9 mouse cellular contexts compared by ENCODE assay signal in genomic region chr11:4974376-4975122, GRCm38 (mm10). TPM values are rescaled to one million over a fixed set of nuclear protein-coding genes. Genes with fewer than 3 reads are reported as not detected.
DNase-seq lines count a peak whose midpoint lies in the region; ATAC-seq and TF ChIP-seq lines count a peak whose summit lies in the region.
"Had no signal": no experiment of that assay in that cellular context is flagged by ENCODE, and none has a peak within 500 bp of the region (broad histone marks: within the 10 kb centered on the region; RNA-seq: fewer than 3 reads in every experiment).

No protein-coding gene starts in this region.

- intact Hi-C loops in heart, adult 2 months (cut with DNase I), result loop anchor here (1.0 kb wide), 1 partner anchor 58 kb away; no protein-coding TSS in a partner anchor
- intact Hi-C loops in heart, postnatal 14 days (cut with DNase I), result loop anchor here (2.0 kb wide), 1 partner anchor 58 kb away; no protein-coding TSS in a partner anchor

- H3K4me2 ChIP-seq in heart, embryonic 16.5 days (ENCODE audit: low read depth, low read length), result no peak overlapping the region
- H3K4me2 ChIP-seq in liver, embryonic 11.5 days, result peak overlapping the region; percentile 20; the same call in 1 of the 2 replicates
- H3K4me2 ChIP-seq: limb, embryonic 15.5 days had no signal

- H3K9ac ChIP-seq in heart, adult 2 months (ENCODE audit: low read depth, low read length), result no peak overlapping the region
- H3K9ac ChIP-seq in heart, embryonic 16.5 days (ENCODE audit: low read length), result no peak overlapping the region
- H3K9ac ChIP-seq in liver, embryonic 11.5 days (ENCODE audit: low read depth, low read length), result no peak overlapping the region; the same call in 1 of the 2 replicates
- H3K9ac ChIP-seq: limb, embryonic 15.5 days had no signal

- no peaks in the 10 kb centered on the region for H3K27me3 ChIP-seq in heart, adult 2 months (ENCODE audit: control insufficient read depth, insufficient read depth, low read length)
- no peaks in the 10 kb centered on the region for H3K27me3 ChIP-seq in heart, embryonic 16.5 days (ENCODE audit: control insufficient read depth, insufficient read depth, low read length)
- no peaks in the 10 kb centered on the region for H3K27me3 ChIP-seq in liver, embryonic 11.5 days (replicated peaks; ENCODE audit: control insufficient read depth, insufficient read depth, low read length)

- no peak overlapping the region for H3K4me3 ChIP-seq in heart, adult 2 months
- no peak overlapping the region for H3K4me3 ChIP-seq in heart, embryonic 16.5 days (ENCODE audit: low read length)
- no peak overlapping the region for H3K4me3 ChIP-seq in liver, embryonic 11.5 days (ENCODE audit: low read depth, low read length)
- H3K4me3 ChIP-seq: limb, embryonic 15.5 days had no signal

- H3K36me3 ChIP-seq in heart, adult 2 months (ENCODE audit: control insufficient read depth, insufficient read depth, low read length), result no peaks in the 10 kb centered on the region
- H3K36me3 ChIP-seq in heart, embryonic 16.5 days (ENCODE audit: control insufficient read depth, insufficient read depth), result no peaks in the 10 kb centered on the region
- no peaks in the 10 kb centered on the region for H3K36me3 ChIP-seq in liver, embryonic 11.5 days (ENCODE audit: control insufficient read depth, insufficient read depth, low read length)
- H3K36me3 ChIP-seq: limb, embryonic 15.5 days had no signal

- no peak for TF ChIP-seq EP300 in heart, adult 2 months (IDR thresholded peaks at IDR 0.05; ENCODE audit: insufficient read depth, low read depth, low read length)

- H3K4me1 ChIP-seq in heart, adult 2 months (ENCODE audit: control insufficient read depth, insufficient read depth, low read length), result peaks cover 5% of the 10 kb centered on the region
- H3K4me1 ChIP-seq in heart, embryonic 16.5 days (ENCODE audit: control insufficient read depth, insufficient read depth, low read length), result no peaks in the 10 kb centered on the region
- H3K4me1 ChIP-seq in liver, embryonic 11.5 days (replicated peaks; ENCODE audit: control insufficient read depth, insufficient read depth, low read length), result peaks cover 14% of the 10 kb centered on the region
- H3K4me1 ChIP-seq: limb, embryonic 15.5 days had no signal

- DNase-seq in heart, adult 2 months, result no peak
- no peak for DNase-seq in heart, postnatal 14 days
- DNase-seq in liver, embryonic 11.5 days (ENCODE audit: low spot score), result no peak
- peak; percentile 32 to 55 for DNase-seq in lung, postnatal 4 days
- DNase-seq in layer of hippocampus, postnatal 10 days (ENCODE audit: low spot score in 2 of 2), result no peak
- DNase-seq in neural tube, embryonic 10.5 days (ENCODE audit: extremely low spot score, low spot score), result no peak
- DNase-seq in urinary bladder, adult 2 months (ENCODE audit: low spot score), result no peak

- no peaks in the 10 kb centered on the region for H3K9me3 ChIP-seq in heart, embryonic 16.5 days (replicated peaks; ENCODE audit: control insufficient read depth, low read length)
- no peaks in the 10 kb centered on the region for H3K9me3 ChIP-seq in liver, embryonic 11.5 days (ENCODE audit: control insufficient read depth, low read length)
- H3K9me3 ChIP-seq: limb, embryonic 15.5 days had no signal

- 45% methylated on average over 11 of the region's 11 CpGs for WGBS in heart, adult 2 months
- 56% methylated on average over 11 of the region's 11 CpGs for WGBS in heart, embryonic 16.5 days
- 50% methylated on average over 11 of the region's 11 CpGs for WGBS in liver, embryonic 11.5 days

- ATAC-seq in heart, embryonic 16.5 days (replicated peaks; ENCODE audit: extremely low read depth, insufficient read depth, low FRiP score), result peak; percentile 50; the same call in 1 of the 2 replicates
- ATAC-seq in liver, embryonic 11.5 days (replicated peaks; ENCODE audit: low FRiP score), result peak; percentile 24; the same call in 1 of the 2 replicates

- TF ChIP-seq CTCF in heart, adult 2 months (IDR thresholded peaks at IDR 0.05), result no peak

- H3K79me2 ChIP-seq in heart, adult 2 months (replicated peaks; ENCODE audit: control insufficient read depth, insufficient read depth, low read length), result no peaks in the 10 kb centered on the region

- H3K27ac ChIP-seq in heart, adult 2 months, result peak overlapping the region; percentile 41; the same call in 1 of the 2 replicates
- H3K27ac ChIP-seq in heart, embryonic 16.5 days (ENCODE audit: low read length), result peak overlapping the region; percentile 68
- H3K27ac ChIP-seq in liver, embryonic 11.5 days (ENCODE audit: low read depth, low read length), result peak overlapping the region; percentile 64
- H3K27ac ChIP-seq: limb, embryonic 15.5 days had no signal

- no peak for TF ChIP-seq POLR2A in heart, adult 2 months (IDR thresholded peaks at IDR 0.05; ENCODE audit: insufficient read depth, low read depth, low read length)

RNA-seq across cellular contexts. Expression of gene Ap1b1, which starts 12.1 kb away (rescaled TPM):
- 10 to 100 TPM; 48.1 to 48.6 TPM for total RNA-seq in heart, adult 2 months (2021)
- polyA plus RNA-seq in heart, adult 2 months (2012; rRNA removed), result 64.2 and 77.2 TPM in 2 replicates
- total RNA-seq in heart, postnatal 14 days (2021), result 10 to 100 TPM; 48.9 to 51.7 TPM
- 44.4 and 45.1 TPM in 2 replicates for polyA plus RNA-seq in heart, embryonic 16.5 days (2015; fragmentation: Nextera tagmentation; extraction: Ambion mirVana)
- 126 and 139 TPM in 2 replicates for polyA plus RNA-seq in liver, embryonic 11.5 days (2014; fragmentation: Nextera tagmentation; extraction: Ambion mirVana)
- 100 to 1,000 TPM; 116 to 130 TPM for total RNA-seq in layer of hippocampus, postnatal 10 days (2021)
- 61.9 and 63.1 TPM in 2 replicates for polyA plus RNA-seq in urinary bladder, adult 2 months (2012; rRNA removed)

RNA-seq across cellular contexts. Expression of gene Nefh, which starts 26.7 kb away (rescaled TPM):
- total RNA-seq in heart, adult 2 months (2021), result under 1 TPM in 1 of 2 experiments, not detected in 1; 0.05 TPM
- polyA plus RNA-seq in heart, adult 2 months (2012; rRNA removed), result 0.06 and 0.08 TPM in 2 replicates
- total RNA-seq in heart, postnatal 14 days (2021), result under 1 TPM in 1 of 2 experiments, not detected in 1; 0.05 TPM
- 0.42 and 0.60 TPM in 2 replicates for polyA plus RNA-seq in heart, embryonic 16.5 days (2015; fragmentation: Nextera tagmentation; extraction: Ambion mirVana)
- polyA plus RNA-seq in liver, embryonic 11.5 days (2014; fragmentation: Nextera tagmentation; extraction: Ambion mirVana), result 0.90 and 1.1 TPM in 2 replicates
- 10 to 100 TPM; 39.1 to 43.0 TPM for total RNA-seq in layer of hippocampus, postnatal 10 days (2021)
- polyA plus RNA-seq in urinary bladder, adult 2 months (2012; rRNA removed), result 0.26 and 0.40 TPM in 2 replicates

Comparison
In these comparisons a context has a peak if more than half of its experiments do, and no peak if none do; other contexts are left out.
1. DNase-seq: peak in lung, postnatal 4 days (2 of 2); none in heart, adult 2 months (0 of 2), heart, postnatal 14 days (0 of 2), liver, embryonic 11.5 days (single experiment), layer of hippocampus, postnatal 10 days (0 of 2), neural tube, embryonic 10.5 days (single experiment) and urinary bladder, adult 2 months (single experiment).
2. Peak in every context shown above with its lines, with median percentiles within 50 percentile points of each other: H3K27ac ChIP-seq.